Mouse (Mus musculus) embryonic facial prominence, embryonic 15.5 days (tissue): ENCODE data around the gene Csnk2b. TPM values are rescaled to one million over a fixed set of nuclear protein-coding genes. Genes with fewer than 3 reads are reported as not detected.
A peak's percentile ranks its signal among the peaks of the same experiment; 100 is the strongest.

Experiments used
- ATAC-seq: fragments of 200-750 bp; cut with Nextera tagmentation; 2 replicates; pipeline ENCODE4 v1.8.0; 2017; ENCODE audit warnings: low read depth, moderate TSS enrichment; ENCODE audit not compliant: insufficient number of reproducible peaks, low FRiP score, low TSS enrichment
- H3K27ac ChIP-seq: fragments of 300-500 bp; sonication (generic); replicated peaks from 2 replicates; pipeline ENCODE4 v1.5.1; 2015; ENCODE audit warnings: mild to moderate bottlenecking, inconsistent platforms
- H3K27me3 ChIP-seq: fragments of 300-500 bp; sonication (generic); 2 replicates; pipeline ENCODE4 v1.6.1; 2015; ENCODE audit warnings: inconsistent platforms
- H3K36me3 ChIP-seq: fragments of 300-500 bp; sonication (generic); 2 replicates; pipeline ENCODE4 v1.6.1; 2015; ENCODE audit warnings: mild to moderate bottlenecking, inconsistent platforms
- H3K4me1 ChIP-seq: fragments of 300-500 bp; sonication (generic); 2 replicates; pipeline ENCODE4 v1.6.1; 2015; ENCODE audit warnings: inconsistent platforms
- H3K4me2 ChIP-seq: fragments of 300-500 bp; sonication (generic); replicated peaks from 2 replicates; pipeline ENCODE4 v1.6.1; 2015; ENCODE audit warnings: mild to moderate bottlenecking, inconsistent platforms
- H3K4me3 ChIP-seq: fragments of 300-500 bp; sonication (generic); replicated peaks from 2 replicates; pipeline ENCODE4 v1.5.1; 2015; ENCODE audit warnings: mild to moderate bottlenecking, inconsistent platforms
- H3K9ac ChIP-seq: fragments of 300-500 bp; sonication (generic); 2 replicates; pipeline ENCODE4 v1.6.1; 2015; ENCODE audit warnings: inconsistent platforms
- H3K9me3 ChIP-seq: fragments of 300-500 bp; sonication (generic); replicated peaks from 2 replicates; pipeline ENCODE4 v1.6.1; 2016; ENCODE audit warnings: inconsistent platforms
- WGBS: fragments of 180-500 bp; shearing (Covaris S2); methylation state at CpG from one replicate; pipeline ENCODE4 v1.1.7; 2015; 5-methylcytosine and 5-hydroxymethylcytosine counted together
- polyA plus RNA-seq: library from polyadenylated mRNA; unstranded; fragments of >200 nt; fragmentation: Nextera tagmentation; extraction: Ambion mirVana; gene quantifications from 2 replicates; pipeline ENCODE4 v1.2.1, GENCODE M21; 2015

Csnk2b gene
- polyA plus RNA-seq, 1 experiment from 2014 or later = 278 TPM

DNA sequence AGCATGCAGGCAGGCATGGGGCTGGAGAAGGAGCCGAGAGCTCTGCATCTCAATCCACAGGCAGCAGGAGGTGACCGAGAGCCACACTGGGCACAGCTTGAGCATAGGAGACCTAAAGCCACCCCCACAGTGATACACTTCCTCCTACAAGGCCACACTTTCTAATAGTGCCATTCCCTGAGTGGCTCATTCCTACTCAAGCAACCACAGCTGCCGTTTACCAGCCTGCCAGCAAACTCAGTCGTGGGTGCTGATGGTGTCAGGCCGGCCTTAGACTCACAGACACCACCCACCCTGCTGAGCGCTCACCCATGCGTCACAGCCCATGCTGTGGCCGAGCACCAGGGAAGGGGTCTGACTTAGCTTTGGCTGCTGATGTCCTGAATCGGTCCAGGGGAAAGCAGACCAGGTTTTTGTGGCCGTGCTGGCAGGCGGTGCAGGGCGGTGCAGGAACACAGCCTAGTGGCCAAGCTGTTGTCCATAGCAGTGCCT, 24.6 kb downstream of the Csnk2b start:
- no peaks in the 10 kb centered on the region for H3K4me1 ChIP-seq
- no peaks in the 10 kb centered on the region for H3K9me3 ChIP-seq
- 81% methylated on average over 12 of the region's 12 CpGs for WGBS
- ATAC-seq = no peak
- H3K36me3 ChIP-seq = peaks cover 91% of the 10 kb centered on the region
- H3K27me3 ChIP-seq = no peaks in the 10 kb centered on the region
- no peak overlapping the region for H3K4me2 ChIP-seq
- H3K27ac ChIP-seq = no peak overlapping the region
- H3K9ac ChIP-seq = no peak overlapping the region
- H3K4me3 ChIP-seq = no peak overlapping the region

DNA sequence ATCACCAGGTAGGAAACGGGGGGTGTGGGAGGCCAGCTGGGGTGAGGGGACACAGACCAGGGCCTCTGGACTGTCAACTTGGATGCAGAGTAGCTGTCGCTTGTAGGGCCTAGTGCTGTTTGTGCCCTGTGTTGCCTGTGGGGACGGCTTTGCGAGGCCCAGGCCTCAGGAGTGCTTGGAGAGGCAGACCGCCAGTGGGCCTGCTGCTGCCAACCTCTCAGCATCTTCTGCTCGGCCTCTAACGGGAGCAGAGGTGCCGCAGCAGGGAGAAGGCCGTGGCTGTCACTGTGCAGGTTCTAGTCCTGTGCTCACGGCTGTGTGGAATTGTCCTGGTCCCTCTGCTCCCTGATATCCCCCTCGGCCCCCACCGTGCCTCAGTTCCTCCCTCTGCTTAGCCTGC, 25.3 kb downstream of the Csnk2b start:
- H3K27me3 ChIP-seq = no peaks in the 10 kb centered on the region
- no peak overlapping the region for H3K9ac ChIP-seq

DNA sequence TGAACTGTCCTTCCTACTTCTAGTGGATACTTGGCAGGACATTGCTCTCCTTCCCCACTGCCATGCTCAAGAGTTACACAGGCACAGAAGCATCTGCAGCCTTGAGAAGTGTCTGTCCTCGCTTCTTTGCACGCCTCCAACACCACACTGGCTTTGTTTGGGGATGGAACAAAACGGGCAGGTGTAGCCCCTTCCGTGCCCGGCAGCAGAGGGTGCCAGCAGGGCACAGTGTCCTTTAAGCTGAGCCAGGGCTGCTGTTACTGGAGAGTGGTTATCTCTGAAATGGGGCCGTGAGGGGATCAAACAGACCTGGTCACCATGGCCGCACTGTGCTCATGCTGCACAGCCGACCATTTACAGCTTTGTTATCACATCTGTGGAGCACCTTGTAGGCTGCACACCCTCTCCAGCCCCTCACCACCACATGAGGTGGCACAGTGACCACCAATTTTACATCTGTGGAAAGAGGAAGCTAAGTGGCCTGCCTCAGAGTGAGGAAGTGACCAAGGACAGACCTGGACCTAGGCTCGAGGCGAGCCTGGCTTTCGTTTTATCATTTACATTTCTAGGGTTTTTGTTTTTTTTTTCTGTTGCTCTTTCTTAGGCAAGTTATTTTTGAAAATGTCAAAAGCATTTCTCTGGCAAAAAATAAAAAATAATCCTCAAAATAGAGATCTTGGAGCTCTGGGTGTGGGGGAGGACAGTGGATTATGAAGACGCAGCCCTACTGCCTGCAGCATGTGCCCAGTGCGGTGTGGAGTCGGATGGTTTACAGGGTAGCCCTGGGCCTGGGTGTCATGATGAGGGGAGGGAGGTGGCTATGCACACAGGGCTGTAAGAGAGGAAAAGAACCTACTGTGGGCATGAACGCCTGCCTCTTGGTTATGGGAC, 27.1 kb downstream of the Csnk2b start:
- no peaks in the 10 kb centered on the region for H3K27me3 ChIP-seq
- H3K4me2 ChIP-seq = no peak overlapping the region
- H3K4me3 ChIP-seq = no peak overlapping the region
- peaks cover 77% of the 10 kb centered on the region for H3K36me3 ChIP-seq
- 91% methylated on average over 15 of the region's 15 CpGs for WGBS
- H3K4me1 ChIP-seq = peaks cover 13% of the 10 kb centered on the region
- H3K27ac ChIP-seq = no peak overlapping the region
- no peaks in the 10 kb centered on the region for H3K9me3 ChIP-seq
- no peak overlapping the region for H3K9ac ChIP-seq
- ATAC-seq = no peak

More for the DNA sequence above, 25.3 kb downstream of the Csnk2b start:
- 80% methylated on average over 12 of the region's 12 CpGs for WGBS
- Histone ChIP-seq H3K27ac (no peak overlapping the region), H3K4me2 (no peak overlapping the region), H3K4me1 (no peaks in the 10 kb centered on the region), H3K4me3 (no peak overlapping the region), H3K9me3 (no peaks in the 10 kb centered on the region), H3K36me3 (peaks cover 88% of the 10 kb centered on the region)
- ATAC-seq = no peak

DNA sequence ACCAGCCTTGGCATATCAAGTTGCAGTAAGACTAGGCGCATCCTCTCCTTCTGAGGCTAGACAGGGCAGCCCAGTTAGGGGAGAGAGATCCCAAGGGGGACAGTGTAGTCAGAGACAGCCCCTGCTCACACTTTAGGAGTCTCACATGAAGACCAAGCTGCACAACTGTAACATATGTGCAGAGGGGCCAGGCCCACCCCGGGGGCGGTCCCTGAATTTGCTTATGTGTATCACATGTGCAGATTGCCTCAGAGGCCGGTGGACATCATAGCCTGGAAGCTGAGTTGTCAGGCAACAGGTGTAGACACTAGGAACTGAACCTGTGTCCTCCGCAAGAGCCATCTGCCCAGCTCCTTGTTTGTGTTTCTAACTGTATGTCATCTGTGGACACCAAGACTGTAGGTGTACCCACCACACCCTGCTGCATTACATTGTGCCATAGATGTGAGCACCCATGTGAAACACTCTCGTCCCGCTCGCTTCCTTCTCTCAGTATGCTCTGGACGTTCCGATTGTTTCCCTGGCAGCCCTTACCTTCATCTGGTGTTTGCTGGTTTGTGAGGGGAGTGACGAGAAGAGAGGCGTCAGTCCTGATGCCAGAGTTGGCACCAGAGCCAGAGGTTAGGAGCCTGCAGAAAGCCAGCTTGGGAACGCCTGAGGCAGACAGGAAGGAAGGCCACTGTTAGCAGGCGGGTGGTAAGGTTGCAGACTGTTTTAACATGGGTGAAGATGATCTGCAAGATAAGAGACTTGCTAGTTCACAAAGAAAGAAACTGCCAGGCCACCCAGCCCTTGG, 29.3 kb downstream of the Csnk2b start:
- Histone ChIP-seq H3K9ac (no peak overlapping the region), H3K4me1 (peaks cover 13% of the 10 kb centered on the region), H3K4me2 (no peak overlapping the region), H3K36me3 (peaks cover 56% of the 10 kb centered on the region), H3K27me3 (no peaks in the 10 kb centered on the region), H3K4me3 (no peak overlapping the region), H3K9me3 (no peaks in the 10 kb centered on the region), H3K27ac (no peak overlapping the region)
- WGBS = 86% methylated on average over 14 of the region's 14 CpGs
- no peak for ATAC-seq

DNA sequence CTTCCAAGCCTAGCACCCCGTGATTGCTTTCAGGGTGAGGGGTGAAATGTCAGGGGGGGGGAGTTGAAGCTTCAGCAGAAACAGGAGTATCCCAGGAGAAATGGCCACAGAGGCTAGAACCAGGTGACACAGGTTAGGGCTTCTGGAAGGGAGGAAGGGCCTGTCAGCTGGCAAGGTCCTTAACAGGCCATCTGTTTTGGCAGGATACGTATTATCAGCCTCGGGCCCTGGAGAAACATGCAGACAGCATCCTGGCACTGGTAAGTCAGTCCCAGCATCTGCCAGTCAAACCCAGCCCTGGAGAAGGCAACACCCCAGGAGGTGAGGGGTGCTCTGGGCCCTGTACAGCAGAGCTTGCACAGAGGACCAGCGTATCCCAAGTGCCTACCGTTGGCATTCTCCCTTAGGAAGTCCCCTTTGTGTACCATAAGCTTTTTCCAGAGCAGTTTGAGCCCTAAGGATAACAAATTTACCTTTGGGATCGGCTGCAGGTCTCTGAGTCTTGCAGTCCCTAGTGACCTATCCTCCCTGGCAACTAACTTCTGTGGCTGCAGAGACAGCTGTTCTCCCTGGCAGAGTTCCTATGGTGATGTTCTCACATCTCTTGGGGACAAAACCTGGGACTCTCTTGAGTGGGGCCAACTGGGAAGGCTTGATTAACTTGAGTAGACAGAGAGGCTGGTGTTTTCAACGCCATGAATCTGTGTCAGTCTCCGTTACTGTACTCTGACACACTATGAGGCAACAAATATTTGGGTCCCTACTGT, 31.5 kb downstream of the Csnk2b start:
- H3K27me3 ChIP-seq = no peaks in the 10 kb centered on the region
- peak overlapping the region; percentile 97 for H3K27ac ChIP-seq
- H3K36me3 ChIP-seq = peaks cover 37% of the 10 kb centered on the region
- WGBS = 59% methylated on average over 8 of the region's 8 CpGs
- peaks cover 13% of the 10 kb centered on the region for H3K4me1 ChIP-seq
- no peaks in the 10 kb centered on the region for H3K9me3 ChIP-seq
- peak overlapping the region; percentile 58 for H3K4me2 ChIP-seq
- peak overlapping the region; percentile 66 for H3K4me3 ChIP-seq
- no peak for ATAC-seq
- H3K9ac ChIP-seq = peak overlapping the region; percentile 69

DNA sequence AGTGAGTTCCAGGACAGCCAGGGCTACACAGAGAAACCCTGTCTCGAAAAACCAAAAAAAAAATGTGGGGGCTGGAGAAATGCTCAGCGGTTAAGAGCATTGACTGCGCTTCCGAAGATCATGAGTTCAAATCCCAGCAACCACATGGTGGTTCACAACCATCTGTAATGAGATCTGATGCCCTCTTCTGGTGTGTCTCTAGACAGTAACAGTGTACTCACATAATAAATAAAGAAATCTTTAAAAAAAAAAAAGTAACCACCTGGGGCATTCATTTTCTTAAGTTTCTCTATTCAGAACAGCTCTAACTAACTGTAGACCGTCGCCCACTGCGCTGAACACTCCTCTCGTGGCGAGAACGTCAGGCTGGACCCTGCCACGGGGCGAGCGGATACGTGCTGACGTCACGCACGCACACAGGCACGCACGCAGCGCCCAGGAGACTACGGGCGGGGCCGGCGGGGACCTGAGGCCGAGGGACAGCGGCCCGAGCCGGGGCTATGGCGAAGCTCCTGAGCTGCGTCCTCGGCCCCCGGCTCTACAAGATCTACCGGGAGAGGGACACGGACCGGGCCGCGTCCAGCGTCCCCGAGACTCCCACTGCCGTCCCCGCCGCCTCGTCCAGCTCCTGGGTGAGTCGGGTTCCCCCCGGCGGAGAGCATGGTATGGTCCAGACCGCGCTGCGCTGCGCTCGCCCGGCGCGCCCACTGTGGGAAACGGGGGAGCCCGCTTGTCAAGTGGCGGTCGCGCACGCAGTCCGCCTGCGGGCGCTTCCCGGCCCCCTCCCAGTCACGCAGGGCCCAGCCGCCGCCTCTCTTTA, 32.8 kb downstream of the Csnk2b start, which contains the start of gene Abhd16a:
Abhd16a (plus strand) TSS at position 439 of the 820 bp plus-strand sequence.
- Histone ChIP-seq H3K4me3 (peak within 1 kb of the TSS; percentile 66), H3K27me3 (no peaks in the 10 kb centered on the region), H3K4me1 (peaks cover 13% of the 10 kb centered on the region), H3K9ac (peak within 1 kb of the TSS; percentile 69), H3K36me3 (peaks cover 24% of the 10 kb centered on the region), H3K4me2 (peak within 1 kb of the TSS; percentile 58), H3K9me3 (no peaks in the 10 kb centered on the region), H3K27ac (peak within 1 kb of the TSS; percentile 97)
- peak; percentile 95 for ATAC-seq
- 3% methylated on average over 67 of the region's 67 CpGs for WGBS

DNA sequence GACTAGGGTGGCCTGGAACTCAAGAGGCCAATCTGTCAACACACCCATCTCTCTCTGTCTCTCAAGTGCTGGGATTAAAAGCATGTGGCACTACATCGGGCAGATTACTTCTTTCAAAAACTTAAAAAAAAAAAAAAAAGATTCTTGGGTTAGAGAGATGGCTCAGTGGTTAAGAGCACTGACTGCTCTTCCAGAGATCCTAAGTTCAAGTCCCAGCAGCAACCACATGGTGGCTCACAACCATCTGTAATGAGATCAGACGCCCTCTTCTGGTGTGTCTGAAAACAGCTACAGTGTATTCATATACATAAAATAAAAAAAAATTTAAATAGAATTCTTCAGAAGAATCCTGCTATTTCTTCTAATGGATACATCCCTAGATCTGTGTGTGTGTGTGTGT, 33.7 kb downstream of the Csnk2b start:
- Histone ChIP-seq H3K4me2 (no peak overlapping the region), H3K36me3 (peaks cover 20% of the 10 kb centered on the region), H3K27ac (no peak overlapping the region), H3K9ac (no peak overlapping the region), H3K27me3 (no peaks in the 10 kb centered on the region), H3K4me3 (no peak overlapping the region), H3K9me3 (no peaks in the 10 kb centered on the region), H3K4me1 (peaks cover 13% of the 10 kb centered on the region)
- WGBS = 31% methylated on average over 2 of the region's 2 CpGs
- no peak for ATAC-seq

DNA sequence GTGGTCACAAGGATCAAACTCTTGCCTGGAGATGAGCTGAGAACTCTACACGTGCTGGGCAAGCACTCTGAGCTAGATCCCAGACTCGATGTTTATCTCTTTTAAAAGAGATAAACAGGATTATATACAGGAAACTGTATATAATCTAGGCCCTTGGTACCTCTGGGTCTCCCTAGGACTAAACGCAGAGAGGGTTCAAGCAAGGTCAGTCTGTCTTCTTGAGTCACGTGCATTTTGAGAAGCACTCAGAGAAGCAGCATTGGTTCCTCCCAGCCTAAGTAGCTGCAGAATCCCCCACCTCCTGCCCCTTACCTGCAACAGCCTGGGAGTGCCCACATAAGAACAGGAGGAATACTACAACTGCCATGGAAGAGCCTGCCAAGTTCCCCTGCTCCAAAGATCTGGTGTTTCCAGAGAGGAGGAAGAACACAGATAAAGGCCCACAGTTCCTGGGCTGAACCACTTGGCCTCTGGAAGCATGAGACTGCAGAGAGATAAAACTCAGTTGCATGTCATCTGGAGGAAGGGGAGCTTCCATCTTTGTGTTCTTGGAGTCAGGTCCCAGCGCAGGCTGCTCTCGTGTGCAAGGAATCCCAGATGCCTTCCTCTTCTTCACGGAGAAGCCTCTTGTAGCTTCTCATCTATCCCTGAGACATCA, 36.5 kb downstream of the Csnk2b start, which contains the start of gene Ly6g6f:
Ly6g6f (minus strand) TSS at position 403 of the 658 bp plus-strand sequence.
- Histone ChIP-seq H3K4me2 (no peak within 1 kb of the TSS), H3K9ac (no peak within 1 kb of the TSS), H3K27me3 (no peaks in the 10 kb centered on the region), H3K9me3 (no peaks in the 10 kb centered on the region), H3K27ac (no peak within 1 kb of the TSS), H3K4me1 (peaks cover 6% of the 10 kb centered on the region), H3K36me3 (no peaks in the 10 kb centered on the region), H3K4me3 (no peak within 1 kb of the TSS)
- 72% methylated on average over 7 of the region's 7 CpGs for WGBS
- no peak for ATAC-seq

DNA sequence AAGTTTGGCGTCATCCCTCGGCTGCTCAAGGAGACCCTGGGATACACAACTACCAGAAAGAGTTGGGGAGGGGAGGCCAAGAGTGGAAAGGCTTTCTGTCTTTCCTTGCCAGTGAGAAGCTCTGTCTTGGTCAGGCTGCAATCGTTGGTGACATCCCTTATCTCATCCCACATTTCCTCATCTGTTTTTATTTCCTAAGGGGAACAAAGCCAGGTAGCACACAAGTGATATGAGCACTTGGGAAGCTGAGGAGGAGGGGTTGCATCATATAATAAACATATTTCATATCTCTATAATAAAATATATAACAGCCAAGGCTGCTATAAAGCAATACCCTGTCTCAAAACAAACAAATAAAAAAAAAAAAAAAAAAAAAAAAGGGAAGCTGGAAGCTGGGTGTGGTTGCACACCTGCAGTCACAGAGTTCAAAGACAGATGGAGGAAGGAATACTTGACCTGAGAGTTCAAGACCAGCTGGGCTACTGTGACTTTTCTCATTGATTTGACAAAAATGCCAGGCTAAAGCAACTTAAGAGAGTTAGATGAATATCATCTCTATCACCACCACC, 37.8 kb downstream of the Csnk2b start:
- H3K9ac ChIP-seq = no peak overlapping the region
- H3K9me3 ChIP-seq = no peaks in the 10 kb centered on the region
- H3K27ac ChIP-seq = no peak overlapping the region
- H3K27me3 ChIP-seq = no peaks in the 10 kb centered on the region
- no peaks in the 10 kb centered on the region for H3K4me1 ChIP-seq
- H3K36me3 ChIP-seq = no peaks in the 10 kb centered on the region
- no peak overlapping the region for H3K4me2 ChIP-seq
- H3K4me3 ChIP-seq = no peak overlapping the region
- WGBS = 79% methylated on average over 3 of the region's 3 CpGs
- ATAC-seq = no peak
